Mouse (Mus musculus): ENCODE results near the gene Serpina12. TPM values are rescaled to one million over a fixed set of nuclear protein-coding genes. Genes with fewer than 3 reads are reported as not detected.

Serpina12 gene
- polyA plus RNA-seq (2012; rRNA removed; ENCODE audit: low replicate concordance): not detected in 2 replicates

DNA sequence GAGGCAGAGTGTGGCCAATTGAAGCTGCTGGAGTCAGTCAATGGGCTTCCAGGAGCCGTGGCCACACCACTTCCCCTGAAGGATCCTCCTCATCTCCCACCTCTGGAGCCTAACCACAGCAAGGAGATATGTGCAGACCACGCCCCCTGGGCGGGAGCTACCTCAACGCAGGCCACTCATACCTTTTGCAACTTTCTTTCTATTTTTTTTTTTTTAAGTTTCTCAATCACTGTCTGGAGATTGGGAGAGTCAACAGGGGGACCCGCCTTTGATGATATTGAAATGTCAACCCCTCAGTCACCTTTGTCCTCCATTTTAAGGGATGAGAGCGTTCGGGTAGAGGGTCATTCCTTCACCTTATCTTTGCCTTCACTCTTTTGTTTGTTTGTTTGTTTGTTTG lies at the start of gene Serpina12:
Gene Serpina12, minus strand, starts transcription at position 101 of the 400 bp plus-strand sequence.

DNA sequence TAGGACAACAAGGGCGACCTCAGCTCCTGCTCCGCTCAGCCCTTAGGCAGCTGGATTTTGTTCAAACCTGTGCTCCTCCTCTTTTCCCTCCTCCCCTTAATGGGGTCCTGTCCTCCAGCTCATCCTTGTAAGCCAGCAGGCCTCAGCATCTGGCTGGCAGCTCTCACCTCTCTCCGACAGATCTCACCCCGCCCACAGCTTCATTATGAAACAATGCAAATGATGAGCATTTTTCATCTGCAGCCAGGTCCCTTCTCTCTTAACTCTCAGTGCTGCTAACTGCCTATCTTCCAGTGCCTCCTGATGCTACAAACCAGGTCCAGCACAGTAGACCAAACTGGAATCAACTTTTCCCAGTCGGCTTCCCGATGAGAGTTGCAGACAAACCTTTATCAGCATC lies 30.6 kb downstream of the Serpina12 start, which contains the start of gene Serpina9:
Gene Serpina9, minus strand, starts transcription at position 136 of the 400 bp plus-strand sequence.

DNA sequence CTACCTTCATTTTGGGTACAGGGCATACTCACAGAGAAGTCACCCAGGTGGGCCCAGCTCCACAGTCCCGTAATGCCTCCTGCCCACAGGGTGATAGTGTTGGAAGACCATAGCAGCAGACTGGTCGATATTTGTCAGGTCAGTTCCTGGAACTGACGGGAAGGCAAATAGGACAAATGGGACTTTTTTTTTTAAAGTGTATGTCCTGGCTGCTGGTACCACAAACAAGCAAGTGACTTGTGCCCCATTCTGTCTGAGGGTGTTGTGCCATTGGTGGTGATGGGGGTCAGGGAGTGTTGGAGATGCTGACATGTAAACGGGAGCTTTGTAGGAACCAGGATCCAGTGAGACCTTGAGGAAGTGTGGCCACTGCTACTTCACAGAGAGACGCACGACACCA lies 54.4 kb downstream of the Serpina12 start, which contains the start of gene Serpina11:
Gene Serpina11, minus strand, starts transcription at position 101 of the 400 bp plus-strand sequence.

Other genes with a start within 250 kb of the Serpina12 start
- 1.1 and 2.4 TPM in 2 replicates for gene Serpina1b, start 214.1 kb downstream of the Serpina12 start, polyA plus RNA-seq (2012; rRNA removed; ENCODE audit: low replicate concordance)
- 0.15 and 1.2 TPM in 2 replicates for gene Serpina1a, start 180.9 kb downstream of the Serpina12 start, polyA plus RNA-seq (2012; rRNA removed; ENCODE audit: low replicate concordance)
- 0.68 and 2.5 TPM in 2 replicates for gene Serpina1c, start 139.6 kb downstream of the Serpina12 start, polyA plus RNA-seq (2012; rRNA removed; ENCODE audit: low replicate concordance)
- 0.78 TPM in 1 of 2 replicates, not detected in the other for gene Serpina1e, start 85.5 kb downstream of the Serpina12 start, polyA plus RNA-seq (2012; rRNA removed; ENCODE audit: low replicate concordance)
- gene Serpina11, start 54.5 kb downstream of the Serpina12 start, polyA plus RNA-seq (2012; rRNA removed; ENCODE audit: low replicate concordance): 0.43 TPM in 1 of 2 replicates, not detected in the other
- gene Serpina9, start 30.7 kb downstream of the Serpina12 start, polyA plus RNA-seq (2012; rRNA removed; ENCODE audit: low replicate concordance): 0.02 and 0.12 TPM in 2 replicates
- not detected in 2 replicates for gene Serpina5, start 56.7 kb upstream of the Serpina12 start, polyA plus RNA-seq (2012; rRNA removed; ENCODE audit: low replicate concordance)
- gene Serpina3a, start 68.3 kb upstream of the Serpina12 start, polyA plus RNA-seq (2012; rRNA removed; ENCODE audit: low replicate concordance): not detected in 2 replicates
- gene Serpina3b, start 83.6 kb upstream of the Serpina12 start, polyA plus RNA-seq (2012; rRNA removed; ENCODE audit: low replicate concordance): not detected in 2 replicates
- 0.04 and 0.46 TPM in 2 replicates for gene Serpina3c, start 109.4 kb upstream of the Serpina12 start, polyA plus RNA-seq (2012; rRNA removed; ENCODE audit: low replicate concordance)
- gene Serpina3f, start 170.1 kb upstream of the Serpina12 start, polyA plus RNA-seq (2012; rRNA removed; ENCODE audit: low replicate concordance): 0.77 and 1.1 TPM in 2 replicates
- gene Serpina3g, start 191.8 kb upstream of the Serpina12 start, polyA plus RNA-seq (2012; rRNA removed; ENCODE audit: low replicate concordance): 7.1 and 10.1 TPM in 2 replicates
- gene Serpina3i, start 218.7 kb upstream of the Serpina12 start, polyA plus RNA-seq (2012; rRNA removed; ENCODE audit: low replicate concordance): 0.06 and 0.13 TPM in 2 replicates